Mouse (Mus musculus): ENCODE results near the gene Mnd1. TPM values are rescaled to one million over a fixed set of nuclear protein-coding genes. Genes with fewer than 3 reads are reported as not detected.
A peak's percentile ranks its signal among the peaks of the same experiment; 100 is the strongest.

Mnd1 gene
- 10.3 and 12.3 TPM in 2 replicates for polyA plus RNA-seq (2016; fragmentation: Nextera tagmentation; extraction: Ambion mirVana)

- peak within 1 kb of the TSS; percentile 56 for H3K4me3 ChIP-seq
- peak within 1 kb of the TSS; percentile 90 for H3K27ac ChIP-seq (replicated peaks)
- under 1% methylated on average over 29 of the region's 29 CpGs for WGBS
- peaks cover 14% of the 10 kb centered on the region for H3K4me1 ChIP-seq
- no peaks in the 10 kb centered on the region for H3K9me3 ChIP-seq (replicated peaks)
- DNase-seq (ENCODE audit: low spot score): peak; percentile 99
- no peaks in the 10 kb centered on the region for H3K27me3 ChIP-seq (ENCODE audit: low read depth, poor library complexity, severe bottlenecking)
- H3K36me3 ChIP-seq: peaks cover 21% of the 10 kb centered on the region
These were observed at the start of gene Mnd1 for GRCm38 (mm10) chr3:84155558-84156006. TSS of gene Mnd1 (minus strand) at chr3:84155786.

DNA sequence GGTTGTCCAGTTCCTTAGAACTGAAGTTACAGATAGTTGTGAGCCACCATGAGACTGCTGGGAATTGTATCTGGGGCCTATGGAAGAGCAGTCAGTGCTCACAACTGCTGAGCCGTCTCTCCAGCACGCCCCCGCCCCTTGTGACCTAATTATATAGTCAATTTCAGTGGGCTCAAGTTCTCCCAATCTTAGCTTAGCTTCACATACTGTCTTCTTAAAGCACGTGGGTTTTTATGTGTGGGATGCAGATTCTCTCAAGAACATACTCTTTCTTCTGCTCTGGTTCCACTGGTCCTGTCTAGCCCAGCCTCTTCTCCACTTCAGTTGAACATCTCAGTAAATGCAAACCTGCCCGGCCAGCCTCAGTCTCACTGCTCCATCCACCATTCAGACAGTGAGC, 49.1 kb upstream of the Mnd1 start:
- Histone ChIP-seq H3K36me3 (peaks cover 92% of the 10 kb centered on the region), H3K27me3 (ENCODE audit: low read depth, poor library complexity, severe bottlenecking) (no peaks in the 10 kb centered on the region), H3K27ac (replicated peaks) (no peak overlapping the region), H3K4me1 (peaks cover 10% of the 10 kb centered on the region), H3K4me3 (no peak overlapping the region), H3K9me3 (replicated peaks) (no peaks in the 10 kb centered on the region)
- WGBS: 91% methylated on average over 5 of the region's 5 CpGs
- no peak for DNase-seq (ENCODE audit: low spot score)

- no peaks in the 10 kb centered on the region for H3K27me3 ChIP-seq (ENCODE audit: low read depth, poor library complexity, severe bottlenecking)
- peaks cover 10% of the 10 kb centered on the region for H3K4me1 ChIP-seq
- no peak for DNase-seq (ENCODE audit: low spot score)
- 85% methylated on average over 13 of the region's 13 CpGs for WGBS
- H3K36me3 ChIP-seq: peaks cover 82% of the 10 kb centered on the region
- H3K4me3 ChIP-seq: no peak overlapping the region
- H3K27ac ChIP-seq (replicated peaks): peak overlapping the region; percentile 46; the same call in 1 of the 2 replicates
- H3K9me3 ChIP-seq (replicated peaks): no peaks in the 10 kb centered on the region
These were observed 45.2 kb upstream of the Mnd1 start for GRCm38 (mm10) chr3:84200559-84201420.

DNA sequence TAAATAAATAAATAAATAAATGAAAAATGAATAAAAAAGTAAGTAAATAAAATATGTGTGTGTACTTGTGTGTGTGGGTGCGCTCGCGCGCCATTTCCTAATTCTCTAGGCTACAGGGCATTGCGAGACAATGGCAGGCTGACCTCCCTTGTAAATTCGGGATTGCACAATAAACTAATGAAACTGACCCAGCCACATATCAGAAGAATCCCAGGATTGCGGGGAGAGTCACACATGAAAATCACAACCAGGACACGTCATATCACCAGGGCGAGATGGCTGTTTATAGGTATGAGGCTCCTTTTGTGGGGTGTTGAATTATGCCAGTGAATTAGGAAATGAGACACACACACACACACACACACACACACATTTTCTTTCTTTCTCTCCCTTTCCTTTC, 43.9 kb upstream of the Mnd1 start:
- 94% methylated on average over 9 of the region's 9 CpGs for WGBS
- H3K4me3 ChIP-seq: no peak overlapping the region
- DNase-seq (ENCODE audit: low spot score): no peak
- no peaks in the 10 kb centered on the region for H3K27me3 ChIP-seq (ENCODE audit: low read depth, poor library complexity, severe bottlenecking)
- H3K4me1 ChIP-seq: peaks cover 10% of the 10 kb centered on the region
- peaks cover 80% of the 10 kb centered on the region for H3K36me3 ChIP-seq
- H3K9me3 ChIP-seq (replicated peaks): no peaks in the 10 kb centered on the region
- no peak overlapping the region for H3K27ac ChIP-seq (replicated peaks)

- Histone ChIP-seq H3K9me3 (replicated peaks) (no peaks in the 10 kb centered on the region), H3K27me3 (ENCODE audit: low read depth, poor library complexity, severe bottlenecking) (peaks cover 2% of the 10 kb centered on the region; the same call in 1 of the 2 replicates), H3K4me1 (peaks cover 15% of the 10 kb centered on the region), H3K4me3 (no peak overlapping the region), H3K27ac (replicated peaks) (no peak overlapping the region), H3K36me3 (peaks cover 82% of the 10 kb centered on the region)
- no peak for DNase-seq (ENCODE audit: low spot score)
- WGBS: 88% methylated on average over 3 of the region's 3 CpGs
These were observed 42.6 kb upstream of the Mnd1 start for GRCm38 (mm10) chr3:84198229-84198628.

- peaks cover 24% of the 10 kb centered on the region for H3K4me1 ChIP-seq
- H3K27me3 ChIP-seq (ENCODE audit: low read depth, poor library complexity, severe bottlenecking): peaks cover 34% of the 10 kb centered on the region
- no peak overlapping the region for H3K4me3 ChIP-seq
- H3K27ac ChIP-seq (replicated peaks): no peak overlapping the region
- H3K36me3 ChIP-seq: peaks cover 90% of the 10 kb centered on the region
- H3K9me3 ChIP-seq (replicated peaks): no peaks in the 10 kb centered on the region
- 63% methylated on average over 4 of the region's 4 CpGs for WGBS
- no peak for DNase-seq (ENCODE audit: low spot score)
These were observed 38.3 kb upstream of the Mnd1 start for GRCm38 (mm10) chr3:84193881-84194280.

GRCm38 (mm10) chr3:84191141-84191881, 35.7 kb upstream of the Mnd1 start:
- H3K4me3 ChIP-seq: peak overlapping the region; percentile 23; the same call in 1 of the 2 replicates
- H3K27me3 ChIP-seq (ENCODE audit: low read depth, poor library complexity, severe bottlenecking): peaks cover 34% of the 10 kb centered on the region
- H3K4me1 ChIP-seq: peaks cover 30% of the 10 kb centered on the region
- peaks cover 91% of the 10 kb centered on the region for H3K36me3 ChIP-seq
- WGBS: 47% methylated on average over 21 of the region's 21 CpGs
- no peaks in the 10 kb centered on the region for H3K9me3 ChIP-seq (replicated peaks)
- DNase-seq (ENCODE audit: low spot score): no peak
- H3K27ac ChIP-seq (replicated peaks): peak overlapping the region; percentile 30; the same call in 1 of the 2 replicates

DNA sequence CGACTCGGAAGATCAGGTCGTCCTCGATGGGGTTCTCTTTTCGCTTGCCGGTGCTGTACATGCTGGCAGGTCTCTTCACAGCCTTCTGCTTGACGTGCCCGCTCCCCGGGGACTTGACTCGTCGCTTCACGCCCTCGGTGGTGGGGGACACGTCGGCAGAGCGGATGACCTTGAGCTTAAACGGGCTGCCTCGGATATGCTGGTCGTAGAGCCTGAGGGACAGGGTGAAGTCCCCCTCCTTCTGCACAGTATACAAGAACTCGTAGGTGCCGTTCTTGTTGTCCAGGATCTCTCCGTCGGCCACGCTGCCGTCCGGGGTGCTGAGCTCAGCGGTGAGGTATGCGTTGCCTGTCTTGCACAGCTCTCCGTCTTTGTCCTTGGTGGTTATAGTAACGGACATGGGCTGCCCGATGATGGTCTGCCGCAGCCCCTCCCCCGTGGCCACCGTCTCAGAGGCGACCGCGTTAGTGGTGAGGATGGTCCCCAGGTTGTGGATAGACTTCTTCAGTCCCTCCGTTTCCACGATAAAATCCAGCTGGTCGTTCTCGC, 35.0 kb upstream of the Mnd1 start:
- Histone ChIP-seq H3K4me3 (peak overlapping the region; percentile 23), H3K9me3 (replicated peaks) (no peaks in the 10 kb centered on the region), H3K4me1 (peaks cover 30% of the 10 kb centered on the region), H3K36me3 (peaks cover 91% of the 10 kb centered on the region), H3K27ac (replicated peaks) (peak overlapping the region; percentile 30; the same call in 1 of the 2 replicates), H3K27me3 (ENCODE audit: low read depth, poor library complexity, severe bottlenecking) (peaks cover 34% of the 10 kb centered on the region)
- DNase-seq (ENCODE audit: low spot score): peak; percentile 46
- WGBS: 23% methylated on average over 41 of the region's 41 CpGs

GRCm38 (mm10) chr3:84189629-84190173, 34.1 kb upstream of the Mnd1 start:
- H3K4me1 ChIP-seq: peaks cover 30% of the 10 kb centered on the region
- no peaks in the 10 kb centered on the region for H3K9me3 ChIP-seq (replicated peaks)
- peaks cover 92% of the 10 kb centered on the region for H3K36me3 ChIP-seq
- 53% methylated on average over 10 of the region's 10 CpGs for whole genome bisulfite sequencing
- H3K27me3 ChIP-seq (ENCODE audit: low read depth, poor library complexity, severe bottlenecking): peaks cover 34% of the 10 kb centered on the region
- DNase-seq (ENCODE audit: low spot score): no peak
- H3K27ac ChIP-seq (replicated peaks): no peak overlapping the region
- no peak overlapping the region for H3K4me3 ChIP-seq

- WGBS: 16% methylated on average over 4 of the region's 4 CpGs
- H3K9me3 ChIP-seq (replicated peaks): no peaks in the 10 kb centered on the region
- peaks cover 61% of the 10 kb centered on the region for H3K36me3 ChIP-seq
- no peak for DNase-seq (ENCODE audit: low spot score)
- no peak overlapping the region for H3K27ac ChIP-seq (replicated peaks)
- no peak overlapping the region for H3K4me3 ChIP-seq
- peaks cover 24% of the 10 kb centered on the region for H3K4me1 ChIP-seq
- H3K27me3 ChIP-seq (ENCODE audit: low read depth, poor library complexity, severe bottlenecking): no peaks in the 10 kb centered on the region
These were observed 26.1 kb upstream of the Mnd1 start for GRCm38 (mm10) chr3:84181717-84182116.

GRCm38 (mm10) chr3:84181102-84181501, 25.5 kb upstream of the Mnd1 start:
- Histone ChIP-seq H3K4me3 (no peak overlapping the region), H3K27ac (replicated peaks) (no peak overlapping the region), H3K36me3 (peaks cover 61% of the 10 kb centered on the region), H3K4me1 (peaks cover 30% of the 10 kb centered on the region), H3K9me3 (replicated peaks) (no peaks in the 10 kb centered on the region), H3K27me3 (ENCODE audit: low read depth, poor library complexity, severe bottlenecking) (no peaks in the 10 kb centered on the region)
- 28% methylated on average over 8 of the region's 8 CpGs for WGBS
- DNase-seq (ENCODE audit: low spot score): no peak

GRCm38 (mm10) chr3:84180304-84180703, 24.7 kb upstream of the Mnd1 start:
- Histone ChIP-seq H3K9me3 (replicated peaks) (no peaks in the 10 kb centered on the region), H3K27ac (replicated peaks) (no peak overlapping the region), H3K36me3 (peaks cover 53% of the 10 kb centered on the region), H3K4me3 (no peak overlapping the region), H3K4me1 (peaks cover 36% of the 10 kb centered on the region), H3K27me3 (ENCODE audit: low read depth, poor library complexity, severe bottlenecking) (no peaks in the 10 kb centered on the region)
- WGBS: 77% methylated on average over 2 of the region's 2 CpGs
- DNase-seq (ENCODE audit: low spot score): no peak

Measured in midbrain, embryonic 10.5 days (tissue).